30 mouse cellular contexts compared by ENCODE assay signal in the genomic region with DNA sequence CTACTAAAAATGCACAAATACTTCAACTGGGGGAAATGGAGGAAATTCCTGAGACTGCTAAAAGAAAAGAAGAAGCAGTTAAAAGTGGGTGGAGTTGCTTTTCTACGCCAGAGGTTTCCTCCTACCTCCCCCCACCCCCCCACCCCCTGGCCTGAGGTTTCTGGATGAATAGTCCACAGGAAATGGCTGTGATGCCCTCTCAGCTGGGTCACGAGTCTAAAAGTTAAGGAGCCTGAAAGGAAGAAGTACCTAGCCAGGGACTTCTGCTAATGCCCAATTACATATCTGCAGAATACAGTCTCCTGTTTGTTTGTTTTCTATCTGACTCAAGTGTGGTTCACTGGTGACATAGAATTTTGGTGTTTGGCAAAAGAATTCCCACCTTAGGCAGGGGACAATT.
A peak's percentile ranks its signal among the peaks of the same experiment; 100 is the strongest.
DNase-seq lines count a peak whose midpoint lies in the region; ATAC-seq and TF ChIP-seq lines count a peak whose summit lies in the region.
"Had no signal": no experiment of that assay in that cellular context is flagged by ENCODE, and none has a peak within 500 bp of the region (broad histone marks: within the 10 kb centered on the region; RNA-seq: fewer than 3 reads in every experiment).

No protein-coding gene starts in this region.

- H3K9ac ChIP-seq in kidney, embryonic 16.5 days (replicated peaks; ENCODE audit: low read length): no peak overlapping the region
- no peak overlapping the region for H3K9ac ChIP-seq in stomach, postnatal 0 days (ENCODE audit: low read length)
- H3K9ac ChIP-seq: heart, embryonic 13.5 days; hindbrain, embryonic 15.5 days; liver, embryonic 13.5 days; midbrain, embryonic 15.5 days; neural tube, embryonic 15.5 days had no signal

- H3K36me3 ChIP-seq in kidney, embryonic 16.5 days (ENCODE audit: insufficient read depth, low read length): no peaks in the 10 kb centered on the region
- H3K36me3 ChIP-seq in stomach, postnatal 0 days (ENCODE audit: control insufficient read depth, insufficient read depth, low read length): no peaks in the 10 kb centered on the region
- H3K36me3 ChIP-seq: heart, embryonic 13.5 days; hindbrain, embryonic 10.5 days; hindbrain, embryonic 15.5 days; liver, embryonic 13.5 days; midbrain, embryonic 15.5 days; neural tube, embryonic 15.5 days had no signal

- 0% methylated on average over 2 of the region's 2 CpGs for WGBS in kidney, embryonic 16.5 days
- WGBS in stomach, postnatal 0 days: 38% methylated on average over 2 of the region's 2 CpGs

- no peaks in the 10 kb centered on the region for H3K27me3 ChIP-seq in kidney, embryonic 16.5 days (ENCODE audit: insufficient read depth, low read length)
- no peaks in the 10 kb centered on the region for H3K27me3 ChIP-seq in stomach, postnatal 0 days (ENCODE audit: control insufficient read depth, insufficient read depth, low read length)
- H3K27me3 ChIP-seq: heart, embryonic 13.5 days; hindbrain, embryonic 15.5 days; liver, embryonic 13.5 days; midbrain, embryonic 15.5 days; Patski had no signal

- no peak overlapping the region for H3K4me2 ChIP-seq in kidney, embryonic 16.5 days (replicated peaks; ENCODE audit: low read depth, low read length)
- no peak overlapping the region for H3K4me2 ChIP-seq in stomach, postnatal 0 days (replicated peaks; ENCODE audit: low read depth)
- H3K4me2 ChIP-seq: heart, embryonic 13.5 days; hindbrain, embryonic 15.5 days; liver, embryonic 13.5 days; midbrain, embryonic 15.5 days; neural tube, embryonic 15.5 days had no signal

- no peak for TF ChIP-seq EP300 in stomach, postnatal 0 days (optimal IDR thresholded peaks at IDR 0.05)

- TF ChIP-seq CTCF in stomach, postnatal 0 days (IDR thresholded peaks at IDR 0.05; ENCODE audit: low read depth): no peak

- ATAC-seq in kidney, embryonic 16.5 days (ENCODE audit: low FRiP score, low TSS enrichment): no peak
- ATAC-seq in common myeloid progenitor, adult 5-6 weeks (replicated peaks; ENCODE audit: low read depth, poor library complexity, severe bottlenecking): peak; percentile 45; the same call in 1 of the 2 replicates
- no peak for ATAC-seq in stomach, postnatal 0 days (ENCODE audit: low FRiP score, low TSS enrichment)
- ATAC-seq: forebrain, embryonic 14.5 days; inflammation-experienced regulatory T-cells, adult 6 months; lung, postnatal 0 days; midbrain, embryonic 15.5 days; Patski had no signal

- H3K4me1 ChIP-seq in kidney, embryonic 16.5 days (ENCODE audit: insufficient read depth, low read length): peaks cover 17% of the 10 kb centered on the region
- H3K4me1 ChIP-seq in stomach, postnatal 0 days (replicated peaks; ENCODE audit: control insufficient read depth, insufficient read depth): no peaks in the 10 kb centered on the region
- H3K4me1 ChIP-seq: heart, embryonic 13.5 days; hindbrain, embryonic 15.5 days; liver, embryonic 13.5 days; midbrain, embryonic 15.5 days had no signal

- H3K4me3 ChIP-seq in kidney, embryonic 16.5 days (ENCODE audit: low read length): no peak overlapping the region
- no peak overlapping the region for H3K4me3 ChIP-seq in stomach, postnatal 0 days (ENCODE audit: low read depth, low read length)
- H3K4me3 ChIP-seq: gastrocnemius, adult 2 months; heart, embryonic 13.5 days; hindbrain, embryonic 10.5 days; hindbrain, embryonic 15.5 days; layer of hippocampus, adult 2 months; liver, embryonic 13.5 days; midbrain, embryonic 15.5 days; neural tube, embryonic 15.5 days had no signal

- H3K9me3 ChIP-seq in kidney, embryonic 16.5 days (ENCODE audit: low read length): no peaks in the 10 kb centered on the region
- H3K9me3 ChIP-seq in stomach, postnatal 0 days (ENCODE audit: control insufficient read depth, low read length): no peaks in the 10 kb centered on the region
- H3K9me3 ChIP-seq: heart, embryonic 13.5 days; hindbrain, embryonic 10.5 days; hindbrain, embryonic 15.5 days; liver, embryonic 13.5 days; midbrain, embryonic 15.5 days; neural tube, embryonic 15.5 days had no signal

- peak overlapping the region; percentile 24; the same call in 1 of the 2 replicates for H3K27ac ChIP-seq in kidney, embryonic 16.5 days (ENCODE audit: low read length)
- H3K27ac ChIP-seq in stomach, postnatal 0 days (replicated peaks): no peak overlapping the region
- H3K27ac ChIP-seq: gastrocnemius, adult 2 months; heart, embryonic 13.5 days; hindbrain, embryonic 10.5 days; hindbrain, embryonic 15.5 days; layer of hippocampus, adult 2 months; liver, embryonic 13.5 days; midbrain, embryonic 15.5 days; neural tube, embryonic 15.5 days had no signal

- DNase-seq in kidney, adult 18-20 months: no peak
- DNase-seq in 416B (ENCODE audit: low read depth): peak; percentile 6
- DNase-seq in ES-CJ7 (ENCODE audit: low read depth, low spot score): peak; percentile 27
- no peak for DNase-seq in stomach, postnatal 0 days (ENCODE audit: low spot score)
- no peak for DNase-seq in adrenal gland, adult 8-10 months
- DNase-seq: adrenal gland, postnatal 36 days; B cell, adult 2 months; cerebellum, adult 2 months; cerebellum, postnatal 25 days; gastrocnemius, adult 2 months; gastrocnemius, postnatal 36 days; heart, postnatal 10 days; left cerebral cortex, postnatal 4 days; liver, embryonic 13.5 days; lung, adult 18-20 months; lung, postnatal 4 days; retina, postnatal 1 day; right cerebral cortex, postnatal 14 days had no signal

Comparison
In these comparisons a context has a peak if more than half of its experiments do, and no peak if none do; other contexts are left out.
1. DNase-seq: peak in 416B (single experiment) and ES-CJ7 (single experiment); none in kidney, adult 18-20 months (single experiment), stomach, postnatal 0 days (single experiment) and adrenal gland, adult 8-10 months (single experiment).